Mouse (Mus musculus) small intestine, adult 2 months (tissue): ENCODE results near the gene Hoxa9. TPM values are rescaled to one million over a fixed set of nuclear protein-coding genes. Genes with fewer than 3 reads are reported as not detected.

ENCODE experiments used
- H3K27ac ChIP-seq: fragments of 200-500 bp; 2 replicates; pipeline ENCODE4 v1.5.1; 2012; ENCODE audit warnings: low read depth, low read length, control low read depth, inconsistent platforms; ENCODE audit not compliant: insufficient read depth
- H3K27me3 ChIP-seq: fragments of 200-500 bp; 2 replicates; pipeline ENCODE4 v1.6.1; 2012; ENCODE audit warnings: mild to moderate bottlenecking, moderate library complexity, low read length, inconsistent platforms; ENCODE audit not compliant: control insufficient read depth, insufficient read depth
- H3K36me3 ChIP-seq: fragments of 200-500 bp; 2 replicates; pipeline ENCODE4 v1.6.1; 2012; ENCODE audit warnings: mild to moderate bottlenecking, low read length, control low read depth, inconsistent platforms; ENCODE audit not compliant: control insufficient read depth, insufficient read depth
- H3K4me1 ChIP-seq: fragments of 200-500 bp; 2 replicates; pipeline ENCODE4 v1.6.1; 2012; ENCODE audit warnings: low read length, inconsistent platforms, mixed read lengths; ENCODE audit not compliant: control insufficient read depth, insufficient read depth, insufficient read length
- H3K4me3 ChIP-seq: fragments of 200-500 bp; 2 replicates; pipeline ENCODE4 v1.5.1; 2012; ENCODE audit warnings: low read depth, mild to moderate bottlenecking, control low read depth, inconsistent platforms, low read length, moderate library complexity
- CTCF ChIP-seq: fragments of 200-500 bp; IDR thresholded peaks from 2 replicates; pipeline ENCODE4 v1.5.1; 2012; ENCODE audit warnings: low read depth, mild to moderate bottlenecking, control low read depth, inconsistent platforms, low read length, moderate library complexity, mixed read lengths; ENCODE audit not compliant: insufficient replicate concordance, insufficient read length; ENCODE audit errors: extremely low read depth
- POLR2A ChIP-seq: fragments of 200-500 bp; IDR thresholded peaks from 2 replicates; pipeline ENCODE4 v1.6.1; 2012; ENCODE audit warnings: low read depth, mild to moderate bottlenecking, control low read depth, inconsistent platforms, low read length, moderate library complexity
- WGBS: fragments of 180-500 bp; shearing (Covaris S2); methylation state at CpG from one replicate; pipeline ENCODE4 v1.1.7; 2018; 5-methylcytosine and 5-hydroxymethylcytosine counted together
- polyA plus RNA-seq: library from polyadenylated mRNA; depleted of rRNA; stranded (reverse); fragments of >200 nt; gene quantifications from 2 replicates; pipeline ENCODE4 v1.2.3, GENCODE M21; 2012

Hoxa9 gene
- polyA plus RNA-seq, 1 experiment, result not detected

- Histone ChIP-seq H3K27me3 (peaks cover 91% of the 10 kb centered on the region), H3K4me3 (no peak overlapping the region), H3K4me1 (0 out of 2 replicates have a peak, but pooled peaks cover 4% of the 10 kb centered on the region), H3K36me3 (no peaks in the 10 kb centered on the region), H3K27ac (no peak overlapping the region)
- no peak for TF ChIP-seq CTCF
- 5% methylated on average over 9 of the region's 9 CpGs for WGBS
These were observed 31.0 kb upstream of the Hoxa9 start for GRCm38 (mm10) chr6:52261751-52262462.

- H3K36me3 ChIP-seq, result no peaks in the 10 kb centered on the region
- H3K27me3 ChIP-seq, result peaks cover 83% of the 10 kb centered on the region
- WGBS, result 2% methylated on average over 47 of the region's 72 CpGs
- peak within 1 kb of the TSS; percentile 52 for H3K4me3 ChIP-seq
- no peak for TF ChIP-seq POLR2A
- H3K27ac ChIP-seq, result no peak within 1 kb of the TSS
- H3K4me1 ChIP-seq, result 0 out of 2 replicates have a peak, but pooled peaks cover 4% of the 10 kb centered on the region
These were observed 30.0 kb upstream of the Hoxa9 start, which contains the start of gene Hoxa13 for GRCm38 (mm10) chr6:52260654-52261575. Hoxa13 (minus strand) TSS chr6:52260880.

DNA sequence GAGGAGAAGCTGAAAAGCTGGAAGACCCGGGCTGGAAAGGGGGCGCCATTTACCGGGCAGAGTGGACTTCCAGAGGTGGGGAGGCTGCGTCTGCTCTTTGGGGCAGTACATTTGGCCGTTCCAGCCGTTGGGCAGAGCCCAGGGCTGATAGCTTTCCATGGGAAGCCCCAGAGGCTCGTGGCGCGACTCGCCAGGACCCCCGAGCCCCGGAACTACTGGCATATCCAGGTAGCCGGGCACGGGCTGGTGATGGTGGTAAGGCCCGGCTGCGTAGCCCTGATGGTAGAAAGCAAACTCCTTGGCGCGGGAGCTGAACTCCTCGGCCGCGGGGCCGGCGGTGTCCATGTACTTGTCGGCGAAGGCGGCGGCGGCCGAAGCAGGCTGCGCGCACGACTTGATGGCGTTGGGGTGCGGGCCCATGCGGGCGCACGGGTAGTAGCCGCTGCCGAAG lies 28.9 kb upstream of the Hoxa9 start:
- no peak overlapping the region for H3K27ac ChIP-seq
- 1% methylated on average over 39 of the region's 39 CpGs for WGBS
- no peak for TF ChIP-seq CTCF
- TF ChIP-seq POLR2A, result no peak
- no peaks in the 10 kb centered on the region for H3K36me3 ChIP-seq
- H3K4me3 ChIP-seq, result peak overlapping the region; percentile 40
- H3K4me1 ChIP-seq, result 0 out of 2 replicates have a peak, but pooled peaks cover 4% of the 10 kb centered on the region
- peaks cover 76% of the 10 kb centered on the region for H3K27me3 ChIP-seq

DNA sequence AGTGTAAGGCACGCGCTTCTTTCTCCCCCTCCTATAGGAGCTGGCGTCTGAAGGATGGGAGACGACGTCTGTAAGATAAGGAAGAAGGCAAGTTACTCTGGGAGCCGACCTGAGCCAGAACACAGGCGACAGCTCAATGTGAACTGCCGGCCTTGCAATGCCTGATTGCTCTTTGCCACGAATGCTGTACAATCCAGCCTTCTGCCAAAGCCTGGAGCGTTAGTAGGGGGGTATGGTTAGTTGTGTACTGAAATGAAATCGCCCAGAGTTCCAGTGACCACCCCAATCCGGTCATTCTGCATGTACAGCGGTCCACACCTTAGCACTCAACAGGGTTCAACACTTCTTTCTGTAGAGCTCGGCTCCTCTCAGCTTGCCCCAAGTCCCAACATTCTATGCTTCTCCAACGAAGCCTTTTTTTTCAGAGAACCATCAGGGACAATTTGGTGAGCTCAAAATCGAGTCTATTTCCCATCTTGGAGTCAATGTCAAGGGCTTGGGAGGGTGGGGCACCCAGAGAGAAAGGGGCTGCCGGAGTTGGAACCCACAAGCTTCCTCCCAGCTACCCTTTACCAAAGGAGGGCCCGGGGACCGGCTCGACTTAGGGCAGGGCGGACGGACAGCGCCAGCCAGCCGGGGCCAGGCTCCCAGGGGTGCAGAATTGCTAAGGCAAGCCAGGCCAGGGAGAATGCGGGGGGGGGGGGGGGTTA lies 28.3 kb upstream of the Hoxa9 start:
- no peak overlapping the region for H3K4me3 ChIP-seq
- TF ChIP-seq CTCF (no peak), POLR2A (no peak)
- H3K4me1 ChIP-seq, result 0 out of 2 replicates have a peak, but pooled peaks cover 4% of the 10 kb centered on the region
- H3K27me3 ChIP-seq, result peaks cover 72% of the 10 kb centered on the region
- no peak overlapping the region for H3K27ac ChIP-seq
- WGBS, result 3% methylated on average over 25 of the region's 25 CpGs
- no peaks in the 10 kb centered on the region for H3K36me3 ChIP-seq

- no peak overlapping the region for H3K4me3 ChIP-seq
- no peaks in the 10 kb centered on the region for H3K36me3 ChIP-seq
- H3K4me1 ChIP-seq, result 0 out of 2 replicates have a peak, but pooled peaks cover 6% of the 10 kb centered on the region
- 2% methylated on average over 6 of the region's 6 CpGs for WGBS
- peaks cover 73% of the 10 kb centered on the region for H3K27me3 ChIP-seq
- no peak for TF ChIP-seq POLR2A
- TF ChIP-seq CTCF, result no peak
- no peak overlapping the region for H3K27ac ChIP-seq
These were observed 26.1 kb upstream of the Hoxa9 start for GRCm38 (mm10) chr6:52256956-52257355.

GRCm38 (mm10) chr6:52253511-52254500 lies 22.9 kb upstream of the Hoxa9 start:
- 4% methylated on average over 59 of the region's 59 CpGs for WGBS
- peaks cover 70% of the 10 kb centered on the region for H3K27me3 ChIP-seq
- H3K4me3 ChIP-seq, result peak overlapping the region; percentile 28

More at GRCm38 (mm10) chr6:52253511-52254500, 22.9 kb upstream of the Hoxa9 start:
- peaks cover 2% of the 10 kb centered on the region; the same call in 1 of the 2 replicates for H3K4me1 ChIP-seq
- no peaks in the 10 kb centered on the region for H3K36me3 ChIP-seq
- H3K27ac ChIP-seq, result no peak overlapping the region
- no peak for TF ChIP-seq CTCF
- TF ChIP-seq POLR2A, result no peak
